Mouse (Mus musculus) testis, adult 2 months (tissue): ENCODE results near the gene Gm20388.

Source experiments
- CTCF ChIP-seq: fragments of 200-500 bp; IDR thresholded peaks from 2 replicates; pipeline ENCODE4 v1.5.1; 2012; ENCODE audit warnings: low read depth, mild to moderate bottlenecking, inconsistent platforms, low read length, moderate library complexity; ENCODE audit not compliant: control insufficient read depth, insufficient read depth, insufficient replicate concordance
- POLR2A ChIP-seq: fragments of 200-500 bp; IDR thresholded peaks from 2 replicates; pipeline ENCODE4 v1.6.1; 2012; ENCODE audit warnings: low read depth, mild to moderate bottlenecking, inconsistent platforms, low read length, moderate library complexity; ENCODE audit not compliant: control insufficient read depth

- TF ChIP-seq POLR2A = no peak
- no peak for TF ChIP-seq CTCF
Observed at GRCm38 (mm10) chr8:120442306-120443003, 531.8 kb downstream of the Gm20388 start.
